Mouse (Mus musculus): ENCODE measurements around the gene Arhgdib. TPM values are rescaled to one million over a fixed set of nuclear protein-coding genes. Genes with fewer than 3 reads are reported as not detected.

Arhgdib gene
- polyA plus RNA-seq, 1 experiment: 64.1 TPM

DNA sequence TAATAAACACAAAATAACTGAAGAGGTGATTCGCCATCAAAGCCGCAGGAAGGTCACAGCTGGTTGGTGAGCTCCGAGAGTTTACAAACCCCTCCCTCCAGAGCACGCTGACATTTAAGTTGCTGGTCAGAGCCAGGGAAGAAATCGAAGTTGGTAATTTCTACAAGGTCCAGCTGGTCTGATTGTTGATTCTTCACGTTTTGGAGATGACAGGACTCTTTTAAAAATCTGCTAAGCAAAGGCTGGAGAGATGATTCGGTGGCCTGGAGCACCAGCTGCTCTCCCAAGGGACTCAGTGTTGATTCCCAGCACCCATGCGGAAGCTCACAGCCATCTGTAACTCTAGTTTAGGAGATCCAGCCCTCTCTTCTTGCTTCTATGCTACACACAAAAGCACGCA is 5.3 kb downstream of the Arhgdib start:
- no peak for TF ChIP-seq GATA1 (IDR thresholded peaks at IDR 0.05; ENCODE audit: low read length)

DNA sequence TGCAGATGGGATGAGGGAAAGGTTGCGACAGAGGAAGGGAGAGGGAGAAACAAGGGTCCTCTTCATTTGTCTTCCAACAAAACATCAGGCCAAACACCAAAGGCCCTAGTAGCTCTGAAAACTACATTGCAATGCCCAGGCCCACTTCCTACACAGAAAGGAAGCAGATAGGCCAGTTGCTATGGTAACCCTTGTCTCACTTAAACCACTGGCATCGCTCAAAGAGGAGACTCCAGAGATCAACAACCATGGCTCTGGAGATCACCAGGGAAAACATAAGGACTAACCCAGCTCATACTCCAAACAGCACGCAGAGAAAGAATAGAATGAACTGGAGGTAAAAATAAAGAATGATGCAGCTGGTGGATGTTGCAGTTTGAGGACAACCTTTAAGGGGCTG is 6.5 kb downstream of the Arhgdib start:
- no peak for TF ChIP-seq GATA1 (IDR thresholded peaks at IDR 0.05; ENCODE audit: low read length)

DNA sequence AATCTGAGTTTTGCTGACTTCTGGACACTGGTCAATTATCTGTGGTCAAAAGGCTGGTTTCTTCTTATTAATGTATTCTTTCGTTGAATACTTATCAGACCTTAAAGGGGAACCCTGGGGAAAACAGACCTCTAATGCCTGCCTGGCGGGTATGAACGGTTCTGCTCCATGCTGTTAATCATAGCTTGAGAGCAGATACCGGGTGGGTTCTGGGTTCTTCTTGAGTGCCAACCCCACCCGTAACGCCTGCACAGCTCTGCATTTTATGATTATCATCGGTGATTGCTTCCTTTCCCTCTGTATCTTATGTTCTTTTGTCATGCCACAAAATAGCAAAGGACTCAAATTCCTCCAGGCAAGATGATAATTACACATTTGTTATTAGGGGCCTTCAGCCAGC is 7.6 kb downstream of the Arhgdib start:
- peak; percentile 7 for TF ChIP-seq GATA1 (IDR thresholded peaks at IDR 0.05; ENCODE audit: low read length)

DNA sequence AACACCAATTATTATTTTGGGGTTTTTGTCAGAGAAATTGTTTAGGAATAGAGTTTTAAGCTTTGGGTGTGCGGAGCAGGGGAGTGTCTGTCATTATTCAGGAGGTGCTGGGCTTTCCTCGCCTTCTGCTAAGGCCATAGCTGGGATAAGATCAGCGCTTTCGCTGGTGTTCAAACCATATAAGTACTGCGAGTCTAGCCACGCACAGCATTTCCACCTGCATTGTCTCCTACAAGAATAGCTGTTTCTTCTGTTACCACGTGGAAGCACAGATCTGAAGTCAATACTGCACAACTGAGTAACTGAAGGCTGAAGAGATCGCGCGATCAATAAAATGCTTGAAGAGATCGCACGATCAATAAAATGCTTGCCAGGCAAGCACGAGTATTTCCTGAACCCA is 10.5 kb downstream of the Arhgdib start:
- TF ChIP-seq GATA1 (IDR thresholded peaks at IDR 0.05; ENCODE audit: low read length): no peak

DNA sequence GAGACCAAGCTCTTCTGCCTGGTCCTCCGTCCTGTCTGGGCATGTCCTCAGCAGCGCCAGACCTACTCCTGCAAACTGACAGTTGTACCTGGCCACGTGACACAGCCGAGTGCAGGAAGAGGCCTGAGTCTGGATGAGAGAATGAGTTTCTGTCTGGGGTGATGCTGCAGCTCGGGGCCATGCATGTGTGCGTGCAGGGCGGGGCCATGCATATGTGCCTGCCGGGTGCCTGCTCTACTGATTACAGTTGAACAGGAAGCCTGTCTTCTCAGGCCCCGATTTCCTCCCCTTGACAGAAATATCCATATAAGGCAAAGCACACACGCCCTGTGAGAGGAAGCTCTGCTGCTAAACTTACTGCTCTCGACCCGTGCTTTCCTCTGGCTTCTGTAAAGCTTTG is 11.0 kb downstream of the Arhgdib start:
- TF ChIP-seq GATA1 (IDR thresholded peaks at IDR 0.05; ENCODE audit: low read length): peak; percentile 56

DNA sequence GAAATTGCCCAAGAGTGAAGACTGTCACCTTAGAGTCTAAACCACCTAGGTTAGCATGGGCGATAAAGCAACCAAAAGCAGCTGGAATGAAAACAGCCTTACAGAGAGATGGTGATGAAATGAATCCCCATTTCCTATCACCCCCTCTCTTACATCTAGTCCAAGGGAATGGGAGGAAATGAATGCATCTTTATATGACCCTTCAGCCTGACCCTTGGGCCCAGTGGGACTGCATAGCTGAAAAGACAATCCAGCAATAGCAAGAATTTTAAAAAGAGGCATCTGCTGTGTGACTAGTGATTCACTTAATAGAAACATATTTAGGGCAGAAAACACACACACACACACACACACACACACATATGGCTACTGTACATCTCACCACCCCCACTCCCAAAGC is 14.1 kb downstream of the Arhgdib start:
- TF ChIP-seq GATA1 (IDR thresholded peaks at IDR 0.05; ENCODE audit: low read length): no peak

DNA sequence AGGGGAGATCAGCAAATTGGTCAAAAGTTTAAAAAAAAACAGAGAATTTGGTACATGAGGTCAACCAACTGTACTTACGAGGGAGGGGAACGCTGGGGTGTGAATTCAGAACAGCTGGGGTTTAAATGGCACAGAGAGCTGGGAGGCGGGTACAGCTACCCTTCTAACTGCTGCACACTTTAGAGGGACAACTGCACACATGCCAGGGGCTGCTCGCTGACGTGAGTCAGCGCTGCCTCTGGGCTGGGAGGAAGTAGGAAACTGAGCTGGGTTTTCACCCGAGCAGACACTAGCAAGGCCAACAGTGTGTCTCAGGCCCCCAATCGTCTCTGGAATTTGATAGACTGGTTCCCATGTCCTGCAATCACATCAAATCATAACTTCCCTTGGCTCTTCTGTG is 16.6 kb downstream of the Arhgdib start:
- TF ChIP-seq GATA1 (IDR thresholded peaks at IDR 0.05; ENCODE audit: low read length): no peak

DNA sequence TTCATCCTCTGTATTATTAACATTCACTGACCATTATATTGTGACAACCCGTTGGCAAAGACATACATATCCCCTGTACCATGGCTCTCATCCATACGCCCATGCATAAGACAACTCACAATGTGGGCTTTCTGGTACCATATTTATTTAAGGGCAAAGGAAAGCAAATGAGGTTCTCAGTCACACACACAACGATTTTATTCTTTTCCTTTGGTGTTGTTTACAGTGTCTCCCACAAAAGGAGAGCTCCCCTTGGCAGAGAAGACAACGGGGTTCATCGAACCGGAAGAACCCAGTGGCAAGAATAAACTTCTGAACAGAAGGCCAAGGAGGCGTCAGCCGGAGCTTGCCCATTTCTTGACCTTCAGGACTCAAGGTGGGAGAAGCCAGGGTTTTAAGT is 18.2 kb downstream of the Arhgdib start, which contains the start of gene Pde6h:
Gene Pde6h (plus strand): TSS at position 301 of the 400 bp plus-strand sequence.
- no peak for TF ChIP-seq GATA1 (IDR thresholded peaks at IDR 0.05; ENCODE audit: low read length)

DNA sequence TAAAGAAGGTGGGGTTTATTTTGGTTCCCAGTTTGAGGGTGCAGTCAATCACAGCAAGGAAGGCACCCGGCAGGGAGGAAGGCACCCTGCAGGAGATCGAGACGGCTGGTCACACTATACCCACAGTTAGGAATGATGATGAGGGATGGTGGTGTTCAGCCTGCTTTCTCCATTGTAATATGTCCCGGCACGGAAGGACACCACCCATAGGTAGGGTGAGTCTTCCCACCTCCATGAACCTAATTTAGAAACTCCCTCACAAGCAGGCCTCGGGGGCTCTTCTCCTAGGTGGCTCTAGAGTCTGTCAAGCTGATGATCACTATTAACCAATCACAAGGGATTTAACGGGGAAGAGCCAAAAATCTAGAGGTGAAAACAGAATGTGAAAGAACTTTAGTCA is 18.8 kb downstream of the Arhgdib start:
- TF ChIP-seq GATA1 (IDR thresholded peaks at IDR 0.05; ENCODE audit: low read length): no peak

DNA sequence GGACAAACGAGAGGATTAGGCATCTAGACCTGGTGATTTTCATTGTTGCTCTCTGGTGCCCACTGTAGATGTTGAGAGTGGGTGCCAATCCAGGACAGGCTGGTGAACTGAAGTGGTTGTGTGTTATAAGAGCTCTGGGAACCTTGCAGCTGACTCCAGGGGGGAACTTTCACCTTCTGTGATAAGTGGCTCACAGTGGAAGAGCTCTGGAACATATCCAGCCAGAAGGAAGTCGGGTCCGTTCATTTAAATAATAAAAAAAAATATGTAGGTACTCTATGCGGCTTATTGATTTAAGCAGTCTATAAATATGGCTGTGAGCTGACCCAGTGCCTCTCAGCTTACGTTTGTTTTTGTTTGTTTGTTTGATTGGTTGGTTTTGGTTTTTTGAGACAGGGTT is 19.6 kb downstream of the Arhgdib start, which contains the start of gene Erp27:
Gene Erp27 (minus strand): TSS at position 101 of the 400 bp plus-strand sequence.
- no peak for TF ChIP-seq GATA1 (IDR thresholded peaks at IDR 0.05; ENCODE audit: low read length)

DNA sequence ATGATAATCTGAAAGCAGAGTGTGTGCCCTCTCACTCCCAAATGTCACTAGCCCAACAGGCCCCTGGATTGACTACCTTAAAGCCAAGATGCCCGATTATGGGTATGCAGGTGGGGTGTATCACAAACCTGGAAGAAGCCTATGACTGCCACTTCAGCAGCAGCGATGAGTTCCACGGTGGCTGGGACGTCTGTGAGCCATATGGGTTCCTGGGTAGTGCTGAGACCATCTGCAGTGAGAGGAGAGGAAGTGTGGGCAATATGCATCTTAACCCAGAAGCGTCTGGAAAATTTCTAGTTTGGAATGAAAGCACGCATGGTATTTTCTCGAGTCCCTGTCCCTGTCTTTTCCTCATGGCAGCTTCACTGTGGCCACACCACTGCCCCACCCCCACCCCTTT is 20.1 kb downstream of the Arhgdib start:
- TF ChIP-seq GATA1 (IDR thresholded peaks at IDR 0.05; ENCODE audit: low read length): no peak

DNA sequence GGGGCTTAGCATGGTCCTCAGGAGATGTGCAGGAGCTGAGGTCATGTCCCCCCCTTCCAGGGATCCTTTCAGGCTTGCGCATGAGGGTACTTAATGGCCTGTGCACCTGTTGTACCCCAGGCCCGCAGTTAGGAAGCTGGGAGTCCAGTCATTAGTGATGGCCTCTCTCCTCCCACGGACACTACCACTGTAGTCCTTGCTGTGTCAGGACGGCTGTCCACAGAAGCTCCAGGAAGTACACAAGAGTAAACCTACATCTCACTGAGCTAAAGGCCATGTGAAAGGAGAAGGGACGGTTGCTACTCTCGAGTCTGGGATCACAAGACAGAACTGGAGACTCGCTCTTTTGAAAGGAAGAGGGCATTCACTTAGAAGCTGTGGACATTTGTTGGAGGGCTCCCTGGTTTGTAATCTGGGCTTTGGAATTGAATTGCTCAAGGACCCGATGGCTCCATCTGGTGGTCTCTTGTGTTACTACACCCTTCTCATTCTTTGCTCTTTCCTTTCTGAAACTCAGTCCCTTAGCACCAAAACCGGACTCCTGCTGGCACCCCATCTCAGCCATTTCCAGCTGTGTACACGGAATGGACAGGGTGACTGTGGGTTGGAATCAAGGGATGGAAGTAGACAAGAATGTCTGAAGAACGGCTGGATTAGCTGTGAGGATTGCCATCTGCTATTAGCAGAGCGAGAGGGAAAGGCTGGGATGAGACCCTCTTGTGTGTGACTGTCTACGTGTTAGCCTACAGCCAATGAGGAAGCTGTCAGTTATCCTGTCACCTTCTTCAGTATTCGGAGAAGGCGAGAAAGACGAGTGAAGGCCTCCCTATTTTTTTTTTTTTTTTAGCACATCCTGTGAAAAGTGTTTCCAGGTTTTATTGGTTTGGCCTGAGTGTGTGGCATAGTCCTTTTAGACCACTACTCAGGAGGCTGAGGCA is 21.1 kb downstream of the Arhgdib start:
- no peak for TF ChIP-seq GATA1 (IDR thresholded peaks at IDR 0.05; ENCODE audit: low read length)

DNA sequence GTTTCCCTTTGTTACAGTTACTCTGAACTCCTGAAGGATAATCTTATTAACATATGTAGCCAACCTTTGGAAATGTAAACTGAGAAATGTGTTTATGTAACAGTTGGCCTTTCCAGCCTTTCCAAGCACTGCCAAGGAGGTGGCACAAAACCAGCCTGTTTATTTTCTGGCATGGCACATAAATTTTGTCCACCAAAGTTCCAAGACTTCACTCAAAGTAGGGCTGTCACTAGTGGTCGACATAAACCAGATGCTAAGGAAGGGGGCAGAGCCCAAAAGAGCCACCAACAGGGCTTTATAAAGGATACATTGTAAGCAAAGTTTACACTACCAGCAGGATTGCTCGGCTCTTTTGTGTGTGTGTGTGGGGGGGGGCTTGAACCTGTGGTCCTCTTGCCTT is 23.8 kb downstream of the Arhgdib start:
- no peak for TF ChIP-seq GATA1 (IDR thresholded peaks at IDR 0.05; ENCODE audit: low read length)

DNA sequence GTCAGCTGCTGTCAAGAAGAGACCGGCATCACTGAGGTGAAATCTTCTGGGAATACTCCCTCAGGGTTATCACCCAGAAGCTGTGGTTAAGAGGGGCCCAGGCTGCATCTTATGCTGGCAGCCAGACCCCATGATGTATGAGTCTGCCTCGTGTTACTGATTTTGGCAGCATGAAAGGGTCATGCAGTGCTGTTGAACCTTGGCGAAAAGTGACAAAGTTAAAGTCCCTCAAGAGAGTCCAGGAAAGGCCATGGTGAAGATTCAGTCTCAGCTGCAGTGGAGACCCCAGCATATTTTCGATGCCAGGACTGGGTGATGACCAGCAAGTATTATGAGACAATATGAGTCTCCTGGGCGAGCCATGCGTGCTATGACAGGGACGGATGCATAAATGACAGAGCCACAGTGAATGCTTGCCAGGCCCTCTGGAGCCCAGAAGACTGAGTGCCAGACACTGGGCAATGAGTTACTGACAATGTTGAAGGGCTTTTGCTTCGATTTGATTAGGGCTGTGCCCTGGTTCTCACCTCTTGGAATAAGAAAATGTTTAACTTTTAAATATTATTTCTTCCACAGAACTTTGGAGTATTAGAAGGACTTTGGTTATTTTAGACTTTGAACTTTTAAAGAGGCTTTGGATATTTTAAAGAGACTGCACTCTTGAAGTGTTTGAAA is 25.8 kb downstream of the Arhgdib start:
- no peak for TF ChIP-seq GATA1 (IDR thresholded peaks at IDR 0.05; ENCODE audit: low read length)

DNA sequence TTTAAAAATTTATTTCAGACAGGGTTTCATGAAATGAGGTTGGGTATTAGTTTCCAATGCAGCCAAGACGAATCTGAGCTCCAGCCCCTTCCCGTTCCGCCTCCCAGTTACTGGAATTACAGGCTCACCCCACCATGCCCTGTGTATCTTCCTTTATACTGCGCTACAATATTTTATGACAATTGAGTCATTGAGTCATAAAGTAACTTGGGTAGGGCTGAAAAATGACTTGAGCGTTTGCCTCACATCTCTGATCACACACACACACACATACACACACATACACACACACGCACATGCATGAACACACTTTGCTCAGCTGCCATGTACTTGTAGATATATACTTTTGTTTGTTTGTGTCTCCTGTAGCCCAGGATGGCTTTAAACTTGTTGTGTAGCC is 27.5 kb downstream of the Arhgdib start:
- TF ChIP-seq GATA1 (IDR thresholded peaks at IDR 0.05; ENCODE audit: low read length): no peak

DNA sequence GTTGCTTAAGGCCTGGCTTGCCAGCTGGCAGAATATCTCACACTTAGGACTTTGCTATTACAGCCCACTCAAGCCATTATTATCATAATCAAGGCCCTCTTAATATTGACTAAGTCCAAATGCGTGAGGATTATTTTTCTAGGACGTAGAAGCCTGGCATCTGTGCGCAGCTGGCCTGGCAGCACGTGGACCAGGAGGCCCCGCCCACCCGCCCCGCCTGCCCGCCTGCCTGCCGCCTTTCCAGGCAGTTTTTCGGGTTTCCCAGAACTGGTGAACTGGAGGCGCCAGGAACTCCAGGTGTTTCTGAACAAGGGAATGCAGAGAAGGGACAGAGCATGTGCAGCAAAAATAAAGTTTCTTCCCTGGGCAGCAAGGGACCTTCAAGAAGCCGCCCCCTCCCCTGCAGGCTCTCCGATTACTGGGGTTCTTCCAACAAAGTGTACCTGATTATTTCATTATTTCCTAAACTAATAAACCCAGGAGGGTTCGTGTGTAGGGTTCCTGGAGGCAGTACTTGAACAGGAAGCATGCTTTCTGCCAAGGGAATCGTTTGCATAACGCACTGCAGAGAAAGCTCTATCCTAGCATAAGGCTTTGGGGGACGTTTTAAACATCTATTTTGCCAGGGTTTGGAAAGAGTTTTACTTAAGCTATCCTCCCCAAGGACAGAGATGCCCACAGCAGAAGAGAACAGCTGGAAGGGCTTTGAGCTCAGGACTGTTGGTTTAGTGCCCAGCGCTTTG is 28.1 kb downstream of the Arhgdib start:
- no peak for TF ChIP-seq GATA1 (IDR thresholded peaks at IDR 0.05; ENCODE audit: low read length)

All from G1E-ER4 (cell line).